Mouse (Mus musculus): ENCODE results near the gene Ssc4d. TPM values are rescaled to one million over a fixed set of nuclear protein-coding genes. Genes with fewer than 3 reads are reported as not detected.

Gene Ssc4d
- 2.2 and 2.4 TPM in 2 replicates for polyA plus RNA-seq (2015; fragmentation: Nextera tagmentation; extraction: Ambion mirVana)

DNA sequence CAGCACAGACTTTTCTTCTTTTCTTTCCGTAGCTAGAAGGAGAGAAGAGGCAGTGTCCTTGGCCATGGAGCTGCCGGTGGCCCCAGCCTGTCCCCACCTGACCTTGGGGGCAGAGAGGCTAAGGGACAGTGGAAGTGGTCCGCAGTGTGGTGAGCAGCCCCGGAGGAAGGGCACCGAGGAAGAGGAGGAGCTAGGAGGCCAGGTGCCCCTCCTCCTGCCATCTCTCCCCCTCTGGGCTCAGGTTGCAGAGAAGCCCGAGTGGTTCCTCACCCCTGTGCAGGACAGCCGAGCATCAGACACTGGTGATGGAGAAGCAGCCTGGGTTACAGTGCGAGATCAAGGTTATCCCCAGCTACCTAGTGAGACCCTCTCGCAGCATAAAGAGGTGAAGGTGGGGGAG lies at the start of gene Ssc4d:
Gene Ssc4d, minus strand, starts transcription at position 167 of the 400 bp plus-strand sequence.
- ATAC-seq: no peak
- Histone ChIP-seq H3K36me3 (ENCODE audit: control insufficient read depth, insufficient read depth) (no peaks in the 10 kb centered on the region), H3K4me1 (replicated peaks; ENCODE audit: control insufficient read depth, insufficient read depth, low read length) (no peaks in the 10 kb centered on the region), H3K9ac (ENCODE audit: low read depth, low read length) (no peak within 1 kb of the TSS), H3K9me3 (ENCODE audit: control insufficient read depth) (no peaks in the 10 kb centered on the region), H3K4me3 (ENCODE audit: low read depth, low read length) (no peak within 1 kb of the TSS), H3K27ac (ENCODE audit: low read depth, low read length) (no peak within 1 kb of the TSS), H3K27me3 (replicated peaks; ENCODE audit: control insufficient read depth, insufficient read depth, low read length) (no peaks in the 10 kb centered on the region), H3K4me2 (replicated peaks; ENCODE audit: low read depth) (no peak within 1 kb of the TSS)
- no peak for TF ChIP-seq CTCF (IDR thresholded peaks at IDR 0.05; ENCODE audit: low read depth)
- WGBS: 29% methylated on average over 9 of the region's 9 CpGs

DNA sequence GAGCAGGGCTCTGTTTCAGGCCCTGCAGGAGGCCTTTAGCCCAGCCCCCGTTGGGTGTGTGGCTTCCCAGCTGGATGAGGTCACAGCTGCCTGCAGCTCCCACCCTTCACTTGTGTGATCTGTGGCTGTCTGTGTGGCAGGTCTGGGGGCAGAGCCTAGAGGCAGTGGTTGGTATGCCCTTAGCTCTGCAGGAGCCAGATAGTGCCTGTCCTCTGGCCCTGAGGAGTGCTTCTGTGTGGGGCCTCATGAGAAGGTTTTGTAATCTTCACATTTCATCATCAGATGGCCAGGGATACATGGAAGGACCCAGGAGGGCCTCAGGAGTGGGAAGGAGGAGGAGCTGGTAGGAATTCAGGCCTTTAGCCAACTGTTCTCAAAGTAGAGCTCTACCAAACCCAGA lies 45.6 kb upstream of the Ssc4d start:
- H3K9ac ChIP-seq (ENCODE audit: low read depth, low read length): no peak overlapping the region
- no peak overlapping the region for H3K4me2 ChIP-seq (replicated peaks; ENCODE audit: low read depth)

DNA sequence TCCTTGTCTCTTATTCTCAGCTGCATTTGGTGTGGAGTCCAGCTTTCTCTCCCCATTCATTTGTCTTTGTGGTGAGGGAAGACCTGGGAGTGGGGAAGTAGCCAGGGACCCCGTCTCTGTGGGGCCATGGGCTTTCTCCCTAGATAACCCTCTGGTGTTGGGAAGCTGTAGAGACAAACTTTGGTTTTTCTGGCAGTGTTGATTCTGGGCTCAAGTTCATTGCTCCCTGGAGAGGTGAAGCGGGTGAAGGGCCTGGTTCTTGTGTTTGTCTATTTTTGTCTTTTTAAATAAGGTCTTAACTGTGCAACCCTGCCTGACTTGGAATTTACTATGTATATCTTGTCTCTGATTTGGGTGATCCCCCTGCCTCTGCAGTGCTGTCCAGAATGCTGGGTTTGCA lies 44.4 kb upstream of the Ssc4d start:
- Histone ChIP-seq H3K4me3 (ENCODE audit: low read depth, low read length) (no peak overlapping the region), H3K4me1 (replicated peaks; ENCODE audit: control insufficient read depth, insufficient read depth, low read length) (no peaks in the 10 kb centered on the region), H3K9me3 (ENCODE audit: control insufficient read depth) (no peaks in the 10 kb centered on the region), H3K27ac (ENCODE audit: low read depth, low read length) (no peak overlapping the region), H3K4me2 (replicated peaks; ENCODE audit: low read depth) (no peak overlapping the region), H3K36me3 (ENCODE audit: control insufficient read depth, insufficient read depth) (peaks cover 7% of the 10 kb centered on the region; the same call in 1 of the 2 replicates), H3K27me3 (replicated peaks; ENCODE audit: control insufficient read depth, insufficient read depth, low read length) (no peaks in the 10 kb centered on the region), H3K9ac (ENCODE audit: low read depth, low read length) (no peak overlapping the region)
- no peak for TF ChIP-seq CTCF (IDR thresholded peaks at IDR 0.05; ENCODE audit: low read depth)
- WGBS: 79% methylated on average over 2 of the region's 2 CpGs
- no peak for ATAC-seq

More for the DNA sequence above, 45.6 kb upstream of the Ssc4d start:
- TF ChIP-seq CTCF (IDR thresholded peaks at IDR 0.05; ENCODE audit: low read depth): no peak
- Histone ChIP-seq H3K4me3 (ENCODE audit: low read depth, low read length) (no peak overlapping the region), H3K9me3 (ENCODE audit: control insufficient read depth) (no peaks in the 10 kb centered on the region), H3K36me3 (ENCODE audit: control insufficient read depth, insufficient read depth) (peaks cover 10% of the 10 kb centered on the region; the same call in 1 of the 2 replicates), H3K4me1 (replicated peaks; ENCODE audit: control insufficient read depth, insufficient read depth, low read length) (no peaks in the 10 kb centered on the region), H3K27me3 (replicated peaks; ENCODE audit: control insufficient read depth, insufficient read depth, low read length) (no peaks in the 10 kb centered on the region), H3K27ac (ENCODE audit: low read depth, low read length) (no peak overlapping the region)
- ATAC-seq: peak; percentile 45
- 32% methylated on average over 1 of the region's 1 CpGs for WGBS

DNA sequence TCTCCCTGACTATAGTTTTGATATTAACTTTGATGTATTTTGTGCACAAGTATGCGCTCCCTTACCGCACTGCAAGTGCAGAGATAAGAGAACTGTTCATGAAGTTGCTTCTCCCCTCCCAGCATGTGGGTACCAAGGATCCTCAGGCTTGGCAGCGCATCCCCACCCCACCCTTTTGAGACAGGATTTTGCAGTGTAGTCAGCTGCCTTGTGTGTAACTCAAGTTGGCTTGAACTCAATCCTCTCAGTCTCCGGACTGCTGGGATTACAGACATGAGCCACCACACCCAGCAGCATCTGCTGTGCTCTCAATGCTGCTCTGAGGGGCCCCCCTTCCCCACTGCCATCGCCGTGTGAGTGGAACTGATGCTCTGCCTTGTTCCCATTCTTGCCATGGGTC lies 42.9 kb upstream of the Ssc4d start:
- Histone ChIP-seq H3K9me3 (ENCODE audit: control insufficient read depth) (no peaks in the 10 kb centered on the region), H3K9ac (ENCODE audit: low read depth, low read length) (no peak overlapping the region), H3K4me1 (replicated peaks; ENCODE audit: control insufficient read depth, insufficient read depth, low read length) (no peaks in the 10 kb centered on the region), H3K4me2 (replicated peaks; ENCODE audit: low read depth) (no peak overlapping the region), H3K27me3 (replicated peaks; ENCODE audit: control insufficient read depth, insufficient read depth, low read length) (no peaks in the 10 kb centered on the region), H3K36me3 (ENCODE audit: control insufficient read depth, insufficient read depth) (peaks cover 13% of the 10 kb centered on the region), H3K4me3 (ENCODE audit: low read depth, low read length) (no peak overlapping the region), H3K27ac (ENCODE audit: low read depth, low read length) (no peak overlapping the region)
- 82% methylated on average over 6 of the region's 6 CpGs for WGBS
- TF ChIP-seq CTCF (IDR thresholded peaks at IDR 0.05; ENCODE audit: low read depth): no peak
- ATAC-seq: no peak

DNA sequence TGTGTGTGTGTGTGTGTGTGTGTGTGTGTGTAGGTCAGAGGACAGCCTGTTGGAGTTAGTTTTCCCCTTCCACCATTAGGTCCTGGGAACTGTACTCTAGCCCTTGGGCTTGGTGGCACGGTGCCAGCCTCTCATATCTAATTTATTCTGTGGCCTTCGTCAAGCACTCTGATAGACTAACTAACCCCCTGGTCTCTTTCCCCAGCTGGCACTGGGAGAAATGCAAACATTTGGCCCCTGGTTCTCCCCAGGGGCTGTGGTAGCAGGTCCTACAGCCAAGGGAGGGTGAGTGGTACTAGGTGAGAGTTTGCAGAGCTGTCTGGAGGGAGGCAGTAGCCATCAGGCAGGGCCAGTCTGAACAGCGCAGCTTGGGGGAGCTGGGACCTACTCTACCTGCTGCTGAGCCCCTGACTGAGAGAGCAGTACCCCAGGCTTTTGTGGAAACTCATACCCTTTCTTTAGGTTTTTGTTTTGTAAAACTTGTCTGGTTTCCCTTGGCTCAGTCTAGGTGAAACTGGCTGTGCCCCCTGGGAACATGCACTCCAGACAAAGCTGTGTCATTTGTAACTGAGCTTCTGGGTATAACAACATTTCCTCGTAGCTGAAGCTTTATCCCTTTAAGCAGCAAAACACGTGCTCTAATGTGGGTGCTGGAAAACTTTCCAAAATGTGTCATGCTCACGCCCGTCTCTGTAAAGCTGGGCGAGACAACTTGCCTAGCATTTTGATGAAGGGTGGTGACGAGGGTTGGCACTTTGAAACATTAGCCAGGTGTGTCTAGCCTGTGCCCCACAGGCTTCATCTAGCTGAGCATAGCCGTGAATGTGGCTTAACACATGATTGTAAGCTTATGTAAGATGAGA lies 41.9 kb upstream of the Ssc4d start:
- Histone ChIP-seq H3K9ac (ENCODE audit: low read depth, low read length) (no peak overlapping the region), H3K4me3 (ENCODE audit: low read depth, low read length) (no peak overlapping the region), H3K9me3 (ENCODE audit: control insufficient read depth) (no peaks in the 10 kb centered on the region), H3K4me1 (replicated peaks; ENCODE audit: control insufficient read depth, insufficient read depth, low read length) (no peaks in the 10 kb centered on the region), H3K27ac (ENCODE audit: low read depth, low read length) (no peak overlapping the region), H3K4me2 (replicated peaks; ENCODE audit: low read depth) (no peak overlapping the region), H3K27me3 (replicated peaks; ENCODE audit: control insufficient read depth, insufficient read depth, low read length) (no peaks in the 10 kb centered on the region), H3K36me3 (ENCODE audit: control insufficient read depth, insufficient read depth) (peaks cover 24% of the 10 kb centered on the region)
- no peak for TF ChIP-seq CTCF (IDR thresholded peaks at IDR 0.05; ENCODE audit: low read depth)
- ATAC-seq: no peak
- WGBS: 63% methylated on average over 10 of the region's 10 CpGs

DNA sequence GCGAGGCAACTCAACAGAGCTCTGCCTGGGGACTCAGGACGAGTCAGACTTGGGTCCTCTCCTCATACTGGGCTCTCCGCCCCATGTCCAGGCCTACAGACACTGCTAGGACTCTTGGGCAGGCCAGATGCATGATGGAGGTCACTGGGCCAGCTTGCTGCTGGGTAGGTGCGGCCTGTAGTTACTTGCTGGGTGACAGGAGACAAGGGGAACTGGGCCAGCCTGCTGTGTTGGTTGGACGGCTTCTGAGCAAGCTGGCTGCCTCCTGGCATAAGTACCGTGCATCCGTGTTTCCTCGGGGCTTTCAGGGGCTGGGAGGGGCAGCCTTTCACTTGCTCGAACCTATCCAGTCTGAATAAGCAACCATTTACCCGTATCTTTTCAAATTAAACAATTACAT lies 41.3 kb upstream of the Ssc4d start:
- peaks cover 25% of the 10 kb centered on the region for H3K36me3 ChIP-seq (ENCODE audit: control insufficient read depth, insufficient read depth)
- no peak for ATAC-seq
- no peaks in the 10 kb centered on the region for H3K27me3 ChIP-seq (replicated peaks; ENCODE audit: control insufficient read depth, insufficient read depth, low read length)
- H3K27ac ChIP-seq (ENCODE audit: low read depth, low read length): no peak overlapping the region
- H3K4me1 ChIP-seq (replicated peaks; ENCODE audit: control insufficient read depth, insufficient read depth, low read length): no peaks in the 10 kb centered on the region
- H3K4me3 ChIP-seq (ENCODE audit: low read depth, low read length): no peak overlapping the region
- H3K9me3 ChIP-seq (ENCODE audit: control insufficient read depth): no peaks in the 10 kb centered on the region
- H3K9ac ChIP-seq (ENCODE audit: low read depth, low read length): no peak overlapping the region
- TF ChIP-seq CTCF (IDR thresholded peaks at IDR 0.05; ENCODE audit: low read depth): no peak
- no peak overlapping the region for H3K4me2 ChIP-seq (replicated peaks; ENCODE audit: low read depth)
- WGBS: 76% methylated on average over 10 of the region's 10 CpGs
